Mouse (Mus musculus) adrenal gland, postnatal 10 days (tissue): Measurements from ENCODE around the gene Adra2b. TPM values are rescaled to one million over a fixed set of nuclear protein-coding genes. Genes with fewer than 3 reads are reported as not detected.

Experiments used
- DNase-seq: peaks from one replicate; pipeline ENCODE4 v3.0.0; 2021; ENCODE audit warnings: mixed read lengths
- total RNA-seq, 2 experiments: library from RNA; stranded (reverse); gene quantifications; 2 replicates each; pipeline ENCODE4 v1.2.3; 2021

The Adra2b gene
- total RNA-seq, 2 experiments from 2014 or later: 2.6 to 2.7 TPM

- no peak for DNase-seq
Measured at GRCm38 (mm10) chr2:127379250-127379649, 16.2 kb downstream of the Adra2b start.

GRCm38 (mm10) chr2:127383881-127384280 is 20.9 kb downstream of the Adra2b start:
- DNase-seq: no peak

- no peak for DNase-seq
Measured at GRCm38 (mm10) chr2:127387521-127387920, 24.5 kb downstream of the Adra2b start.

GRCm38 (mm10) chr2:127390352-127390751 is 27.3 kb downstream of the Adra2b start:
- DNase-seq: no peak

GRCm38 (mm10) chr2:127390846-127391245 is 27.8 kb downstream of the Adra2b start:
- DNase-seq: no peak

- DNase-seq: no peak
Measured at GRCm38 (mm10) chr2:127391323-127391722, 28.3 kb downstream of the Adra2b start.

- peak; percentile 58 for DNase-seq
Measured at GRCm38 (mm10) chr2:127394606-127395161, 31.7 kb downstream of the Adra2b start.

- DNase-seq: no peak
Measured at GRCm38 (mm10) chr2:127398738-127399137, 35.7 kb downstream of the Adra2b start.

- DNase-seq: no peak
Measured at GRCm38 (mm10) chr2:127411126-127411525, 48.1 kb downstream of the Adra2b start.

GRCm38 (mm10) chr2:127415806-127416205 is 52.8 kb downstream of the Adra2b start:
- DNase-seq: no peak

- DNase-seq: no peak
Measured at GRCm38 (mm10) chr2:127416706-127417105, 53.7 kb downstream of the Adra2b start.

Other genes with a start within 250 kb of the Adra2b start
- 10 to 100 TPM; 15.8 to 18.3 TPM for gene Ncaph, start 229.3 kb upstream of the Adra2b start, total RNA-seq
- 10 to 100 TPM; 13.2 to 13.8 TPM for gene Itpripl1, start 219.8 kb upstream of the Adra2b start, total RNA-seq
- gene 1810024B03Rik, start 154.9 kb upstream of the Adra2b start, total RNA-seq: 1 to 10 TPM; 1.3 to 1.8 TPM
- 10 to 100 TPM; 58.9 to 70.8 TPM for gene Snrnp200, start 154.8 kb upstream of the Adra2b start, total RNA-seq
- gene Ciao1, start 115.4 kb upstream of the Adra2b start, total RNA-seq: 10 to 100 TPM; 85.9 to 93.7 TPM
- gene Tmem127, start 115.3 kb upstream of the Adra2b start, total RNA-seq: 10 to 100 TPM; 55.4 to 56.4 TPM
- gene Stard7, start 93.0 kb upstream of the Adra2b start, total RNA-seq: 100 to 1,000 TPM; 143 to 175 TPM
- 1 to 10 TPM; 4.2 to 5.5 TPM for gene Dusp2, start 27.0 kb upstream of the Adra2b start, total RNA-seq
- gene Astl, start 24.6 kb upstream of the Adra2b start, total RNA-seq: under 1 TPM in 1 of 2 experiments, not detected in 1; 0.21 TPM
- gene Gpat2, start 62.0 kb downstream of the Adra2b start, total RNA-seq: under 1 TPM; 0.48 to 0.58 TPM
- 10 to 100 TPM; 44.4 to 52.4 TPM for gene Fahd2a, start 81.4 kb downstream of the Adra2b start, total RNA-seq
- gene Kcnip3, start 158.9 kb downstream of the Adra2b start, total RNA-seq: 1 to 10 TPM; 3.5 to 4.3 TPM
- under 1 TPM; 0.09 to 0.12 TPM for gene Prom2, start 178.3 kb downstream of the Adra2b start, total RNA-seq
- 1 to 10 TPM; 3.0 to 4.3 TPM for gene Zfp661, start 223.9 kb downstream of the Adra2b start, total RNA-seq
- gene Mrps5, start 224.0 kb downstream of the Adra2b start, total RNA-seq: 100 to 1,000 TPM; 137 to 159 TPM